Mouse (Mus musculus): ENCODE results near the gene Pakap. TPM values are rescaled to one million over a fixed set of nuclear protein-coding genes. Genes with fewer than 3 reads are reported as not detected.

The Pakap gene
- polyA plus RNA-seq, 1 experiment from 2014 or later: 24.7 TPM

DNA sequence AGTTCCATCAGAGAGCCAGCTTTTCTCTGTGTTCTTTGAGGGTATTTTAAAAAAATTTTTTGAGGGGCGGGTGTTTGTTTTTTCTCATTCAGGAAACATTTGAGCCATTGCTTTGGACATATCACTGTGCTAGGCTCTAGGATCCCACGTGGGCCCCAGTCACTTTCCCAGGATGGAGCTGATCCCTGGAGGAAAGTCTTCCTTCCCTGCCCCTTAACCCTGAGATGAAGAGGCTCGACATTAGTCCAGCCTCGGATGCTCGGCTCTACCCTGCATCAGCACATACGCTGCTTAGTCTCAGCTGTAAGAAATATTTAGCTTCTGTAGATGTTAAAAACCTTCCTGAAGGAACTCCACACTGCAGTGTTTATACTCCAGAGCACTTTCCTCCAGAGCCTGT lies 327.9 kb downstream of the Pakap start:
- 31% methylated on average over 6 of the region's 6 CpGs for WGBS
- no peaks in the 10 kb centered on the region for H3K36me3 ChIP-seq
- H3K27ac ChIP-seq: peak overlapping the region; percentile 3; the same call in 1 of the 2 replicates

DNA sequence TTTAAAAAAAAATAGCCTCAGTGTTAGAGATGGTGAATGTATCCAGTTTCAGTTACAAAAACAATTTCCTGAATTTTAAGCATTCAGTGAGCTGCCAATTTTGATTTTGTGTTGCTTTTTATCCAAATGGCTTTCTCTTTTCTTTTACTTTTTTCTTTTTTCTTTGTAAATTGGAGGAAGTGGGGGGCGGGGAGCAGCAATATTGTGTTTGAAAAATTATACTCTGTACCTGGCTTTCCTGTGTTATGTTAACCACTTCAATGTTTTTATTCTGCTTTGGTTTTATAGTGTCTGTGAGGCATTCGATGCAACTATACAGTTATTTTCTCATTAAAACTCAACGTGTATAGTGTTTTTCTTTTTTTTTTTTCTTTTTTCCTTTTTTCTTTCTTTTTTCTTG lies 328.7 kb downstream of the Pakap start:
- Histone ChIP-seq H3K4me1 (peaks cover 3% of the 10 kb centered on the region; the same call in 1 of the 2 replicates), H3K9me3 (no peaks in the 10 kb centered on the region), H3K27ac (no peak overlapping the region), H3K4me3 (replicated peaks) (no peak overlapping the region), H3K36me3 (no peaks in the 10 kb centered on the region), H3K27me3 (replicated peaks) (no peaks in the 10 kb centered on the region), H3K9ac (no peak overlapping the region), H3K4me2 (no peak overlapping the region)
- ATAC-seq (ENCODE audit: insufficient read depth, low FRiP score, low read depth): no peak
- WGBS: 88% methylated on average over 3 of the region's 3 CpGs

More for the DNA sequence above, 327.9 kb downstream of the Pakap start:
- Histone ChIP-seq H3K27me3 (replicated peaks) (no peaks in the 10 kb centered on the region), H3K9ac (no peak overlapping the region), H3K4me3 (replicated peaks) (no peak overlapping the region), H3K4me2 (no peak overlapping the region), H3K4me1 (peaks cover 3% of the 10 kb centered on the region; the same call in 1 of the 2 replicates), H3K9me3 (no peaks in the 10 kb centered on the region)
- ATAC-seq (ENCODE audit: insufficient read depth, low FRiP score, low read depth): no peak

DNA sequence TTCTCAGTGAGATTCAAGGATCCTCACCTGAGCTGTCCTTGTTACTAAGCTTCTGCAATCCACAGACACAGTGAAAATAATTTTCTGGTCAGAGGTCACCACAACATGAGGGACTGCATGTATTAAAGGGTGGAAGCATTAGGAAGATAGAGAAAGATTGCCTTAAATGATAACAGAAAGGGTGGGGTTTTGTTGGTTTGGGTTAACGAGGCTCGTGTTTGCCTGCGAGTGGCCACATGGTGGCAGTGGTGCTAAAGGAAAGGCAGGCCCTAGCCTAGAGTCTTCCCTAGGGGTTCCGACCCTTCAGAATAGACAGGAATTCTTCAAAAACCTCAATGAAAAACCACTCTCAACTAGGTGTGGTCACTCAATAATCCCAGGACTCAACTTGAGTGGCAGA lies 333.2 kb downstream of the Pakap start:
- no peak overlapping the region for H3K27ac ChIP-seq
- 18% methylated on average over 4 of the region's 4 CpGs for WGBS
- H3K9me3 ChIP-seq: no peaks in the 10 kb centered on the region
- no peaks in the 10 kb centered on the region for H3K36me3 ChIP-seq
- H3K9ac ChIP-seq: no peak overlapping the region
- no peaks in the 10 kb centered on the region for H3K4me1 ChIP-seq
- H3K4me2 ChIP-seq: no peak overlapping the region
- H3K27me3 ChIP-seq (replicated peaks): no peaks in the 10 kb centered on the region
- ATAC-seq (ENCODE audit: insufficient read depth, low FRiP score, low read depth): no peak
- H3K4me3 ChIP-seq (replicated peaks): no peak overlapping the region

DNA sequence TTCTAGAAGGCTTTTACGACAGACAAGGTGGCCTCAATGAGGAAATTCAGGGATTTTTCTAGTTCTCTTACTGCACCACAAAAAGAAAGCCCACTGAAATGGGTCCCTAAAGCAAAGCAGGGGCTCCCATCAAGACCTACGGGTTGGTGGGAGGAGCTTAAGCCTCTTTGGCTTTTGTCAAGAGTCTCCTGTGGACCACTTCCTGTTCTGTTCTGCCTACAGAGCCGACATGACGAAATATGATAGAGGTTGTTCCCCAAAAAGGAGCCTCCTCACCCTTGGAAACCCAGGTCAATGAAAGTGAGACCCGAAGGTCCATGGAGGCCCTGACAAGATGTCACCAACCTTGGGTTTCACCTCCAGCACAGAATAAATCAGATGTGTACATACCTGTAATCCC lies 334.6 kb downstream of the Pakap start:
- H3K9ac ChIP-seq: no peak overlapping the region
- WGBS: 74% methylated on average over 5 of the region's 5 CpGs

DNA sequence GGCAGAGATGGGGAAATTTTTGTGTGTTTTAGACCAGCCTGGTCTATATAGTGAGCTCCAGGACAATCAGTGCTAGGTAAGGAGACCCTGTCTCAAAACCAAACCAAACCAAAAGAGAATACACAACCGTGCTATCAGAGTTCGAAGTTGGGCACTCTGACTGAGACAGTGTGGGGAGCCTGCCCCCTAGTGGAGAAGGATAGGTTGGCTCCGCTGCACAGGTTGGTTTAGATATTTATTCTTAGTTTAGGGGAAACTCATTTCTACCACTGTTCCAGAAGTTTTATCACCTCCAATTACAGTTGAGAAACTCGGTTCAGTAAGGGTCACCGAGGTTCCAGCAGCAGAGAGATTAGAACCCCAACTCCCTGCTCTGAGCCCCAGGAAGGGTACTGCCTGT lies 336.2 kb downstream of the Pakap start:
- peak overlapping the region; percentile 22; the same call in 1 of the 2 replicates for H3K4me2 ChIP-seq
- H3K27ac ChIP-seq: no peak overlapping the region
- H3K36me3 ChIP-seq: no peaks in the 10 kb centered on the region
- H3K9me3 ChIP-seq: no peaks in the 10 kb centered on the region
- no peak overlapping the region for H3K9ac ChIP-seq
- no peak overlapping the region for H3K4me3 ChIP-seq (replicated peaks)
- ATAC-seq (ENCODE audit: insufficient read depth, low FRiP score, low read depth): no peak
- WGBS: 13% methylated on average over 5 of the region's 5 CpGs
- no peaks in the 10 kb centered on the region for H3K27me3 ChIP-seq (replicated peaks)
- 0 out of 2 replicates have a peak, but pooled peaks cover 2% of the 10 kb centered on the region for H3K4me1 ChIP-seq

More for the DNA sequence above, 334.6 kb downstream of the Pakap start:
- Histone ChIP-seq H3K27me3 (replicated peaks) (no peaks in the 10 kb centered on the region), H3K36me3 (no peaks in the 10 kb centered on the region), H3K27ac (no peak overlapping the region), H3K4me3 (replicated peaks) (no peak overlapping the region), H3K9me3 (no peaks in the 10 kb centered on the region), H3K4me1 (0 out of 2 replicates have a peak, but pooled peaks cover 2% of the 10 kb centered on the region), H3K4me2 (no peak overlapping the region)
- ATAC-seq (ENCODE audit: insufficient read depth, low FRiP score, low read depth): no peak

DNA sequence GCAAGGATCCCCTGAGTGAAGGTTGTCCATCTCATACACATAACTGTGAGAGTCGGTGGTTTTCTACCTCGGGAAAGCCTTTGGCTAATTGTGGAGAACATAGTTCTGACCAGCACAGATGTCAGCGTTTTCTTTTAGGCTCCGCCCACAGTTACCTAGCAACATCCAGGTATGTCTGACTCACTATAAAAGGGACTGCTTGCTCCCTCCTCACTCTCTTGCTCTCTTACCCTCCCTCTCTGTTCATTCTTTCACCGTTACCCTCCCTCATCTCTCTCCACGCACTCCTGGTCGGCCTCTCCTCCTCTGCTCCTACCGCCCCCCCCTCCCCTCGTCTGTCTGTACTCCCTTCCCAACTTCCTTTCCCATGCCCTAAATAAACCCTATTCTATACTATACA lies 336.7 kb downstream of the Pakap start:
- Histone ChIP-seq H3K4me2 (peak overlapping the region; percentile 22; the same call in 1 of the 2 replicates), H3K4me1 (0 out of 2 replicates have a peak, but pooled peaks cover 2% of the 10 kb centered on the region), H3K9ac (no peak overlapping the region), H3K4me3 (replicated peaks) (no peak overlapping the region), H3K9me3 (no peaks in the 10 kb centered on the region), H3K27ac (no peak overlapping the region), H3K36me3 (no peaks in the 10 kb centered on the region), H3K27me3 (replicated peaks) (no peaks in the 10 kb centered on the region)
- peak; percentile 49; the same call in 1 of the 2 replicates for ATAC-seq (ENCODE audit: insufficient read depth, low FRiP score, low read depth)
- 31% methylated on average over 9 of the region's 9 CpGs for WGBS

DNA sequence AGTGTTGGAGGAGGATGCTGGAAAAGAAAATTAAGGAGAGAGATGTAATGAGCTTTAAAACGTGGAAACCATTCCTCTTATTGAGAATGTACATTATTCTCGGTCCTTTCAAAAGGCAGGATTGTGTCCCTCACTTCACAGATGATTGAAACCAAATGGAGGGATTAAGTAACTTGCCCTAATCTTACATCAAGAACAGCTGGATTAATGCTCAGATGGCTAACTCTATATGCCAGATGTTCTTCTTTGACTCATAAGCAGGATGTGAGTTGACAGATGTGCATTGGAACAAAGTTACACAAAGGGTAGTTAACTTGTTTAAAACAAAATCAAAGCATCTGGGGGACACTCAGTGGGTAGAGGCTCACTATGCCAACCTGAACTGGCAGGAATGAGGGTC lies 338.7 kb downstream of the Pakap start:
- 36% methylated on average over 2 of the region's 2 CpGs for WGBS
- H3K9ac ChIP-seq: no peak overlapping the region

DNA sequence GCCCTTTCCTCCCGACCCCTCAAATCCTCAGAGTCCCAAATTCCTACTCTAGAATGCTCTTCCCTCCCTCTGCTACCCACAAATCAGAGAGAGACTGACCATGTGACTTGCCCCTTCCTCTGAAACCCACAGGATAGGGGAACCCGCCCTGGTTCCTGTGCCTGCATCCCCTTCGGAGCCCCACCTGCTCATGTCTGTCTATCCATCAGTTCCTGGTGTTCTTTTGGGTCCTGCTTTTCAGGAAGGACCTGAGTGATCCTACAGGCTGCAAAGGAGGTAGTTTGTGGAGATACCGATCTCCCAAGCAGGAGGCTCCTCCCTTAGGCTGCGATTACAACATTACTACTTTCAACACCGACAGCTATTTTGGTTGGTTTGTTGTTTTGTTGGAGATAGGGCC lies 340.9 kb downstream of the Pakap start:
- Histone ChIP-seq H3K9me3 (no peaks in the 10 kb centered on the region), H3K4me1 (0 out of 2 replicates have a peak, but pooled peaks cover 2% of the 10 kb centered on the region), H3K4me2 (no peak overlapping the region), H3K4me3 (replicated peaks) (no peak overlapping the region), H3K9ac (no peak overlapping the region), H3K36me3 (no peaks in the 10 kb centered on the region), H3K27me3 (replicated peaks) (no peaks in the 10 kb centered on the region), H3K27ac (no peak overlapping the region)
- 67% methylated on average over 6 of the region's 6 CpGs for WGBS
- no peak for ATAC-seq (ENCODE audit: insufficient read depth, low FRiP score, low read depth)

More for the DNA sequence above, 338.7 kb downstream of the Pakap start:
- Histone ChIP-seq H3K36me3 (no peaks in the 10 kb centered on the region), H3K9me3 (no peaks in the 10 kb centered on the region), H3K4me1 (0 out of 2 replicates have a peak, but pooled peaks cover 2% of the 10 kb centered on the region), H3K4me2 (no peak overlapping the region), H3K4me3 (replicated peaks) (no peak overlapping the region), H3K27ac (no peak overlapping the region), H3K27me3 (replicated peaks) (no peaks in the 10 kb centered on the region)
- ATAC-seq (ENCODE audit: insufficient read depth, low FRiP score, low read depth): no peak

DNA sequence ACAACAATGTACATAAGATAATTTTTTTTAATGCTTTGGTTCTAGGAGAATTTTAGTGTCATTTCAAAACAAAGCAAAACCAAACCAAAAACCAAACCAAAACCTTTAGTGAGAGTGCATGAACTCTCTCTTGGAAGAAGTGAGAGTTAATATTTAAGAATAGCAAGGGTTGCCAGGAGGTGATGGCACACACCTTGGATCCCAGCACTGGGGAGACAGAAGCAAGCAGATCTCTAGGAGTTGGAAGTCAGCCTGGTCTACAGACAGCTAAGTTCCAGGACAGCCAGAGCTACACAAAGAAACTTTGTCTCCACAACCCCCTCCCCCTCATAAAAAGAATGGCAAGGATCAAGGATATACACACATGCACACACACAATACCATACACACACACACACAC lies 345.0 kb downstream of the Pakap start:
- Histone ChIP-seq H3K9me3 (no peaks in the 10 kb centered on the region), H3K4me1 (peaks cover 12% of the 10 kb centered on the region; the same call in 1 of the 2 replicates), H3K9ac (no peak overlapping the region), H3K4me3 (replicated peaks) (no peak overlapping the region), H3K36me3 (no peaks in the 10 kb centered on the region), H3K27me3 (replicated peaks) (no peaks in the 10 kb centered on the region), H3K4me2 (0 out of 2 replicates have a peak overlapping the region, but pooled peaks have one; percentile 8), H3K27ac (no peak overlapping the region)
- no peak for ATAC-seq (ENCODE audit: insufficient read depth, low FRiP score, low read depth)

DNA sequence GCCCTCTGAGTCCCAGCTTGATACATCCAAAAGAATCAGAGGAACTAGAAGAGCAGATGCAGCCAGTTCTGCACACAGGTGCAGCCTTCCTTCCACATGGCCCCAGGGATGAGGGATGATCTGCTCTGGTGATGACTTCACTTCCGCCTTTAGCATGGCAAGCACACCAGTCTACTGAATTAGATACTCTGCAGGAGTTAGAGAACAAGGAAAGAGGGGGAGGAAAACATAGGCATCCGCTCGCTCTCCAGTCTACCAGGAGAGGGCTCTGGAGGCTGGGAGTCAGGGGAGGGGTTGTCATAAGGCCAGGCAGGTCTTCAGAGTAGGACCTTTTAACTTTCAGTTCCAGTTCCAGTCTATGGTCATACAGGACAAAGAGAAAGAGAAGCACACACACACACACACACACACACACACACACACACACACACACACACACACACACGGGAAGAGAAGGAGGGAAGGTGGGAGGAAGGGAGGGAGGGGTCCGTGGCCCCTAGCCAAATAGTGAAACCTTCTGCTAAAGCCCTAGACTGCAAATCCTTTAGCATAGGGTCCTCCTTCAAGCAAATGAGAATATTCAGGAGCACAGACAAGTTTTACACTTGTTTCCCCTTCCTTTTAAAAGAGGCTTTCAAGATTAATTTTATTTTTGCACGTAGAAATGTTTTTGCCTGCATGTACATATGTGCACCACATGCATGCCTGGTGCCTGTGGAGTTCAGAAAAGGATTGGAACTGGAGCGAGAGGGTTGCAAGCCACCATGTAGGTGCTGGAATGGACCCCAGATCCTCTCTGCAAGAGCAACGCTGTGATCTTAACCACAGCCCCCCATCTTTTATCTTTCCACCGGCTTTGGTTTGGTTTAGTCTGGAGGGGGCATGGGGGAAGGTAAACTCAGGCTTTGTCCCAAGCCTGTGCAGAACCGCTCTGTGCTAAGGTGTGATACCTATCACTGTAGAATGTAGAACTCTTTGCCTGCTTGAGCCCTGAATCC lies 346.5 kb downstream of the Pakap start:
- Histone ChIP-seq H3K9me3 (no peaks in the 10 kb centered on the region), H3K9ac (no peak overlapping the region), H3K4me1 (peaks cover 12% of the 10 kb centered on the region; the same call in 1 of the 2 replicates), H3K27ac (peak overlapping the region; percentile 91), H3K4me3 (replicated peaks) (peak overlapping the region; percentile 32), H3K27me3 (replicated peaks) (no peaks in the 10 kb centered on the region), H3K4me2 (peak overlapping the region; percentile 50), H3K36me3 (no peaks in the 10 kb centered on the region)
- ATAC-seq (ENCODE audit: insufficient read depth, low FRiP score, low read depth): no peak
- WGBS: 61% methylated on average over 9 of the region's 10 CpGs

DNA sequence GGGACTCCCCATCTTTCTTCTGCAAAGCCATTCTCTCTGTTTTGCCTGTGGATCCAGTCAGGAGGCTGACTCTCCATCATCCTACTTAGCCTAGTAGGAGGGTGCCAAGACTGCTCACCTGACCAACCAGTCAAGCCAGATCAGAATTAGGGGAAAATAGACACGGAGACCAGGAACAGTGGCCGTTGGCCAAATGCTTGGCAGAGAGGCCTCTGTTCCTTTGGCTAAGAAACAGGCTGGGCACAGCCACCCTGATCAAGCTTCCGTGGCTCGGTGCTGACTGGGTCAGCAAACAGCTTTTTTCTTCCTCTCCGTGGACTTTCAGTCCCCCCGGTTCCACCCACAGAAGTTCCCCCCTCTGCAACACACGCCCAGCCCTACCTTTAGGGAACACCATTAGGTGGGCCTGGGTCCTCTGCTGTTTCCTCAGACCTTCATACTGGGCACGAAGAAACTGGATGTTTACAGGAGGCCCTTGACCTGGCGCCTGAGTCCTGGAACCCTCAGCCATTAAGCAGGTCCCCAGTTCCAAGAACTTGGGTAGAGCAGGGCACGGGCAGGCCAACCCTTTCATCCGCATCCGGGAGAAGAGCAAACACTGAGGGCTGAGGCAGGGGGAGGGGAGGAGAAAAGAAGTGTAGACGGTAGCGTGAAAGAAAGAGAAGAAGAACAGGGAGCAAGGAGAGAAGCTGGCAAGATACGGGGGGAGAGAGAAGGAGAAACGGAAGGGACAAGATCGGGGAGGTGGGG lies 347.4 kb downstream of the Pakap start:
- no peaks in the 10 kb centered on the region for H3K9me3 ChIP-seq
- ATAC-seq (ENCODE audit: insufficient read depth, low FRiP score, low read depth): peak; percentile 59; the same call in 1 of the 2 replicates
- 27% methylated on average over 17 of the region's 17 CpGs for WGBS

More for the DNA sequence above, 347.4 kb downstream of the Pakap start:
- Histone ChIP-seq H3K4me1 (peaks cover 12% of the 10 kb centered on the region; the same call in 1 of the 2 replicates), H3K4me3 (replicated peaks) (peak overlapping the region; percentile 32), H3K36me3 (no peaks in the 10 kb centered on the region), H3K27me3 (replicated peaks) (no peaks in the 10 kb centered on the region), H3K4me2 (peak overlapping the region; percentile 50), H3K27ac (peak overlapping the region; percentile 91), H3K9ac (no peak overlapping the region)
